Mouse (Mus musculus) thymus, adult 2 months (tissue): ENCODE results near the gene Tmem40. TPM values are rescaled to one million over a fixed set of nuclear protein-coding genes. Genes with fewer than 3 reads are reported as not detected.

ENCODE experiments used
- DNase-seq: peaks from one replicate; pipeline ENCODE4 v3.0.0; 2021
- H3K27ac ChIP-seq: fragments of 200-500 bp; 2 replicates; pipeline ENCODE4 v1.5.1; 2012; ENCODE audit warnings: low read length, control low read depth; ENCODE audit not compliant: control insufficient read depth, insufficient read depth
- H3K27me3 ChIP-seq: fragments of 200-500 bp; 2 replicates; pipeline ENCODE4 v1.6.1; 2012; ENCODE audit warnings: mild to moderate bottlenecking, low read length, moderate library complexity, mixed read lengths; ENCODE audit not compliant: control insufficient read depth, insufficient read depth
- H3K36me3 ChIP-seq: fragments of 200-500 bp; 2 replicates; pipeline ENCODE4 v1.6.1; 2012; ENCODE audit warnings: mild to moderate bottlenecking, low read length, moderate library complexity; ENCODE audit not compliant: control insufficient read depth, insufficient read depth
- H3K4me1 ChIP-seq: fragments of 200-500 bp; replicated peaks from 2 replicates; pipeline ENCODE4 v1.6.1; 2012; ENCODE audit warnings: low read length; ENCODE audit not compliant: control insufficient read depth, insufficient read depth
- H3K4me3 ChIP-seq: fragments of 200-500 bp; 2 replicates; pipeline ENCODE4 v1.5.1; 2012; ENCODE audit warnings: mild to moderate bottlenecking, low read length, control low read depth, moderate library complexity; ENCODE audit not compliant: control insufficient read depth, insufficient read depth
- CTCF ChIP-seq: fragments of 200-500 bp; IDR thresholded peaks from 2 replicates; pipeline ENCODE4 v1.5.1; 2012; ENCODE audit warnings: mild to moderate bottlenecking, control low read depth, low read length, moderate library complexity, borderline replicate concordance; ENCODE audit not compliant: control insufficient read depth, poor library complexity, insufficient read depth; ENCODE audit errors: extremely low read depth
- POLR2A ChIP-seq: fragments of 200-500 bp; IDR thresholded peaks from 2 replicates; pipeline ENCODE4 v1.6.1; 2012; ENCODE audit warnings: mild to moderate bottlenecking, low read length, control low read depth, moderate library complexity; ENCODE audit not compliant: control insufficient read depth, poor library complexity, insufficient read depth; ENCODE audit errors: extremely low read depth
- WGBS: fragments of 180-500 bp; shearing (Covaris S2); methylation state at CpG from one replicate; pipeline ENCODE4 v1.1.7; 2018; 5-methylcytosine and 5-hydroxymethylcytosine counted together
- polyA plus RNA-seq: library from polyadenylated mRNA; depleted of rRNA; stranded (reverse); fragments of >200 nt; gene quantifications from 2 replicates; pipeline ENCODE4 v1.2.3, GENCODE M21; 2012

Gene Tmem40
- polyA plus RNA-seq, 1 experiment: 2.5 TPM

GRCm38 (mm10) chr6:115770059-115770670 lies 8.0 kb upstream of the Tmem40 start:
- Histone ChIP-seq H3K27me3 (no peaks in the 10 kb centered on the region), H3K36me3 (no peaks in the 10 kb centered on the region), H3K27ac (no peak overlapping the region), H3K4me1 (peaks cover 21% of the 10 kb centered on the region), H3K4me3 (no peak overlapping the region)
- 82% methylated on average over 20 of the region's 20 CpGs for WGBS
- no peak for DNase-seq
- TF ChIP-seq CTCF (0 out of 2 replicates have a peak, but pooled peaks have one; percentile 24), POLR2A (no peak)

DNA sequence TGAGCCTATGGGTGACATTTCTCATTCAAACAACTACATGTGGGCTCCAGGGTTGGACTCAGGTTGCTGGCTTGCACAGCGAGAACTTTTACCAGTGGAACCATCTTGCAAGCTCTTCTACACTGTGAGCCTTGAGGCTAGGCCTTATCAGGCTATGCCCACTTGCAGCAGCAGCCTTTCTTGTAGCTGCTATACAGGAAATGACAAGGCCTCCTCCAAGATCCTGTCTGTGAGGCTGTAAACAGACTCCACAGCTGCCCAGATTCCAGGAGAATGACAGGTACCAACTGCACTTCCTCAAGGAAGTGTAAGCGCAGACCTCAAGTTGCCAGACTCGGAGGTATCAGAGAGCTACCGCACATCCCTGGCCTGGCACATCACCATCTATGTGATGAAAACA lies 6.0 kb upstream of the Tmem40 start:
- no peak for DNase-seq
- TF ChIP-seq CTCF: no peak
- no peak for TF ChIP-seq POLR2A
- Histone ChIP-seq H3K4me1 (peaks cover 26% of the 10 kb centered on the region), H3K36me3 (no peaks in the 10 kb centered on the region), H3K4me3 (no peak overlapping the region), H3K27me3 (no peaks in the 10 kb centered on the region), H3K27ac (peak overlapping the region; percentile 41; the same call in 1 of the 2 replicates)
- WGBS: 62% methylated on average over 4 of the region's 4 CpGs

GRCm38 (mm10) chr6:115767357-115767756 lies 5.1 kb upstream of the Tmem40 start:
- Histone ChIP-seq H3K36me3 (no peaks in the 10 kb centered on the region), H3K4me1 (peaks cover 32% of the 10 kb centered on the region), H3K27ac (no peak overlapping the region), H3K4me3 (no peak overlapping the region), H3K27me3 (no peaks in the 10 kb centered on the region)
- no peak for DNase-seq
- TF ChIP-seq POLR2A (no peak), CTCF (no peak)
- WGBS: 72% methylated on average over 9 of the region's 9 CpGs

GRCm38 (mm10) chr6:115764179-115764578 lies 2.0 kb upstream of the Tmem40 start:
- 0 out of 2 replicates have a peak, but pooled peaks have one; percentile 37 for TF ChIP-seq POLR2A
- no peak for TF ChIP-seq CTCF
- 12% methylated on average over 7 of the region's 7 CpGs for WGBS
- Histone ChIP-seq H3K36me3 (no peaks in the 10 kb centered on the region), H3K27me3 (no peaks in the 10 kb centered on the region), H3K27ac (peak overlapping the region; percentile 60), H3K4me1 (peaks cover 52% of the 10 kb centered on the region), H3K4me3 (peak overlapping the region; percentile 28)
- peak; percentile 69 for DNase-seq

- H3K4me3 ChIP-seq: no peak overlapping the region
- H3K36me3 ChIP-seq: no peaks in the 10 kb centered on the region
- H3K27me3 ChIP-seq: no peaks in the 10 kb centered on the region
- DNase-seq: no peak
- H3K4me1 ChIP-seq: peaks cover 47% of the 10 kb centered on the region
- H3K27ac ChIP-seq: no peak overlapping the region
- WGBS: 68% methylated on average over 4 of the region's 4 CpGs
- TF ChIP-seq POLR2A: no peak
- no peak for TF ChIP-seq CTCF
Measured at GRCm38 (mm10) chr6:115760982-115761381, 1.2 kb downstream of the Tmem40 start.

DNA sequence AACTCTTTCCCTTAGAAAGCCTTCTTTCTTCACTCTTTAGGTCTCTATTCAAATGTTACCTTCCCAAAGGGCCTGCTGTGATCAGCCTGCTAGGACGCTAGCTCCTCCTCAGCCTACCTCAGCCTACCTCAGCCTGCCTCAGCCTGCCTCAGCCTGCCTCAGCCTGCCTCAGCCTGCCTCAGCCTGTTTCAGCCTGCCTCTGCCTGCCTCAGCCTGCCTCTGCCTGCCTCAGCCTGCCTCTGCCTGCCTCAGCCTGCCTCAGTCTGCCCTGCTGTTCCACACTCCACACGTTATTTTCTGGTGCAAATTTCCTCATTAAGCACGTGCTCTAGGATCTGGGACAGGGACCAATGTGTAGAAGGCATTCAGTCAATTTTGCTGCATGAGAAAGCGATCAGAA lies 2.1 kb downstream of the Tmem40 start:
- DNase-seq: no peak
- Histone ChIP-seq H3K36me3 (no peaks in the 10 kb centered on the region), H3K4me3 (no peak overlapping the region), H3K27me3 (no peaks in the 10 kb centered on the region), H3K4me1 (peaks cover 47% of the 10 kb centered on the region), H3K27ac (no peak overlapping the region)
- 96% methylated on average over 4 of the region's 4 CpGs for WGBS
- TF ChIP-seq CTCF (no peak), POLR2A (no peak)

DNA sequence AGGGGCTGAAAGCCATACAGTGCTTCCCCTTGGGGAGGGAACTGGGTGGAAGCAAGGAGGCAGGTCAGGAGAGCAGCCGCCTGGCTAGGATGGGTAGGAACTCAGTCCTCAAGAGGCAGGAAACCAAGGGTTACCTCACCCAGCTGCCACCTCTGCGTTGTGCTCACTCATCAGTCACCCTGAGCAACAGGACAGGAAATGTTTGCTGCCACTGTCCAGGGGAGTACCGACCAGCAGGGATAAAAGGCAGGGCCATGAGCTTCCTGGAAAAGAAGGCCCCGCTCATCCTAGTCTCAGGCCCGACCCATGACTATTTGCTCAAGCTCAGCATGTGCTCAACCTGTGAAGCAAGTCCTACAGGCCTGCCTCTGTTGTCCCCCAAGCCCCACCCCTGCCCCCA lies 2.7 kb downstream of the Tmem40 start:
- no peak for DNase-seq
- H3K36me3 ChIP-seq: no peaks in the 10 kb centered on the region
- no peak overlapping the region for H3K27ac ChIP-seq
- no peaks in the 10 kb centered on the region for H3K27me3 ChIP-seq
- TF ChIP-seq CTCF (no peak), POLR2A (no peak)
- H3K4me3 ChIP-seq: no peak overlapping the region
- peaks cover 41% of the 10 kb centered on the region for H3K4me1 ChIP-seq
- WGBS: 37% methylated on average over 5 of the region's 5 CpGs
